Comparison of ENCODE assay signal across 8 mouse cellular contexts in genomic region chr9:63133659-63134058, GRCm38 (mm10). TPM values are rescaled to one million over a fixed set of nuclear protein-coding genes. Genes with fewer than 3 reads are reported as not detected.
DNase-seq lines count a peak whose midpoint lies in the region; ATAC-seq and TF ChIP-seq lines count a peak whose summit lies in the region.

No protein-coding gene starts in this region.

- peaks cover 38% of the 10 kb centered on the region for H3K27me3 ChIP-seq in heart, embryonic 16.5 days (ENCODE audit: control insufficient read depth, insufficient read depth, low read length)
- H3K27me3 ChIP-seq in MEL (ENCODE audit: control insufficient read depth in 1 of 2, insufficient read depth in 2 of 2, low read length in 2 of 2), result no peaks in the 10 kb centered on the region
- H3K27me3 ChIP-seq in hindbrain, embryonic 11.5 days (ENCODE audit: control insufficient read depth, insufficient read depth, low read length), result peaks cover 55% of the 10 kb centered on the region
- H3K27me3 ChIP-seq in midbrain, embryonic 11.5 days (ENCODE audit: control insufficient read depth, insufficient read depth, low read length), result peaks cover 58% of the 10 kb centered on the region

- no peak for TF ChIP-seq EP300 in MEL (IDR thresholded peaks at IDR 0.05; ENCODE audit: low read depth in 1 of 2, low read length in 2 of 2)

- H3K36me3 ChIP-seq in heart, embryonic 16.5 days (ENCODE audit: control insufficient read depth, insufficient read depth), result no peaks in the 10 kb centered on the region
- H3K36me3 ChIP-seq in MEL (ENCODE audit: control insufficient read depth in 1 of 2, insufficient read depth in 2 of 2, low read length in 2 of 2), result peaks cover 0 to 2% of the 10 kb centered on the region in 2 experiments; a peak in 1 of 4 replicates
- no peaks in the 10 kb centered on the region for H3K36me3 ChIP-seq in hindbrain, embryonic 11.5 days (ENCODE audit: control insufficient read depth, insufficient read depth, low read length)
- no peaks in the 10 kb centered on the region for H3K36me3 ChIP-seq in midbrain, embryonic 11.5 days (ENCODE audit: control insufficient read depth, insufficient read depth, low read length)

- peak overlapping the region; percentile 70 for H3K4me2 ChIP-seq in heart, embryonic 16.5 days (ENCODE audit: low read depth, low read length)
- peak overlapping the region; percentile 26 for H3K4me2 ChIP-seq in hindbrain, embryonic 11.5 days (replicated peaks; ENCODE audit: low read depth, low read length)
- H3K4me2 ChIP-seq in midbrain, embryonic 11.5 days, result peak overlapping the region; percentile 38

- no peak for TF ChIP-seq CTCF in MEL (IDR thresholded peaks at IDR 0.05 in 2 of 3, conservative IDR thresholded peaks at IDR 0.05 in 1 of 3; ENCODE audit: control insufficient read depth in 1 of 3, insufficient read depth in 1 of 3, low read depth in 2 of 3, low read length in 3 of 3, poor library complexity in 1 of 3, severe bottlenecking in 1 of 3)

- no peaks in the 10 kb centered on the region; the same call in 1 of the 2 replicates for H3K79me2 ChIP-seq in MEL (ENCODE audit: control insufficient read depth, insufficient read depth, low read length, poor library complexity)

- no peak for DNase-seq in heart, postnatal 4 days
- no peak for DNase-seq in MEL (ENCODE audit: low read depth, low spot score)
- peak; percentile 32 for DNase-seq in hindbrain, embryonic 11.5 days (ENCODE audit: low spot score)
- no peak for DNase-seq in midbrain, embryonic 11.5 days (ENCODE audit: low spot score, missing footprints)
- no peak for DNase-seq in yolk sac, embryonic 10.5 days (ENCODE audit: low spot score)
- DNase-seq in layer of hippocampus, adult 9-11 months, result no peak
- DNase-seq in urinary bladder, postnatal 36 days (ENCODE audit: low spot score in 2 of 2), result no peak

- H3K27ac ChIP-seq in heart, embryonic 16.5 days (ENCODE audit: low read length), result no peak overlapping the region
- H3K27ac ChIP-seq in MEL (ENCODE audit: control insufficient read depth, low read depth, low read length), result no peak overlapping the region
- H3K27ac ChIP-seq in hindbrain, embryonic 11.5 days (ENCODE audit: low read depth, low read length), result no peak overlapping the region
- no peak overlapping the region for H3K27ac ChIP-seq in midbrain, embryonic 11.5 days (ENCODE audit: low read depth, low read length)

- peak overlapping the region; percentile 62 for H3K9ac ChIP-seq in heart, embryonic 16.5 days (ENCODE audit: low read length)
- peak overlapping the region; percentile 74 for H3K9ac ChIP-seq in MEL (ENCODE audit: control insufficient read depth, low read depth, low read length, poor library complexity, severe bottlenecking)
- H3K9ac ChIP-seq in hindbrain, embryonic 11.5 days (ENCODE audit: low read depth, low read length), result no peak overlapping the region
- peak overlapping the region; percentile 31; the same call in 1 of the 2 replicates for H3K9ac ChIP-seq in midbrain, embryonic 11.5 days (ENCODE audit: low read length)

- peak overlapping the region; percentile 46 for H3K4me3 ChIP-seq in heart, embryonic 16.5 days (ENCODE audit: low read length)
- H3K4me3 ChIP-seq in MEL (ENCODE audit: control insufficient read depth in 1 of 2, insufficient read depth in 1 of 2, low read depth in 2 of 2, low read length in 2 of 2), result peak overlapping the region; percentile 42 to 59
- H3K4me3 ChIP-seq in hindbrain, embryonic 11.5 days (ENCODE audit: low read depth, low read length), result peak overlapping the region; percentile 15
- peak overlapping the region; percentile 22 for H3K4me3 ChIP-seq in midbrain, embryonic 11.5 days (ENCODE audit: low read depth, low read length)

- 19% methylated on average over 6 of the region's 6 CpGs for WGBS in heart, embryonic 16.5 days
- 12% methylated on average over 6 of the region's 6 CpGs for WGBS in hindbrain, embryonic 11.5 days
- 17% methylated on average over 6 of the region's 6 CpGs for WGBS in midbrain, embryonic 11.5 days

- no peak for TF ChIP-seq RAD21 in MEL (IDR thresholded peaks at IDR 0.05; ENCODE audit: low read depth, low read length)

- H3K4me1 ChIP-seq in heart, embryonic 16.5 days (ENCODE audit: control insufficient read depth, insufficient read depth, low read length), result peaks cover 19% of the 10 kb centered on the region
- peaks cover 0 to 15% of the 10 kb centered on the region in 2 experiments; a peak in 1 of 4 replicates for H3K4me1 ChIP-seq in MEL (ENCODE audit: control insufficient read depth in 1 of 2, insufficient read depth in 2 of 2, low read length in 2 of 2)
- H3K4me1 ChIP-seq in hindbrain, embryonic 11.5 days (replicated peaks; ENCODE audit: control insufficient read depth, insufficient read depth, low read length), result peaks cover 12% of the 10 kb centered on the region
- H3K4me1 ChIP-seq in midbrain, embryonic 11.5 days (ENCODE audit: control insufficient read depth, insufficient read depth, low read length), result peaks cover 22% of the 10 kb centered on the region

- no peaks in the 10 kb centered on the region for H3K9me3 ChIP-seq in heart, embryonic 16.5 days (replicated peaks; ENCODE audit: control insufficient read depth, low read length)
- no peaks in the 10 kb centered on the region for H3K9me3 ChIP-seq in MEL (replicated peaks; ENCODE audit: insufficient read depth, low read length)
- no peaks in the 10 kb centered on the region for H3K9me3 ChIP-seq in hindbrain, embryonic 11.5 days (ENCODE audit: control insufficient read depth, low read length)
- H3K9me3 ChIP-seq in midbrain, embryonic 11.5 days (ENCODE audit: control insufficient read depth, low read length), result no peaks in the 10 kb centered on the region

- TF ChIP-seq POLR2A in MEL (IDR thresholded peaks at IDR 0.05; ENCODE audit: control insufficient read depth in 1 of 2, insufficient read depth in 1 of 2, low read depth in 1 of 2, low read length in 2 of 2, poor library complexity in 1 of 2), result no peak

- no peak for ATAC-seq in heart, embryonic 16.5 days (replicated peaks; ENCODE audit: extremely low read depth, insufficient read depth, low FRiP score)
- no peak for ATAC-seq in hindbrain, embryonic 11.5 days (ENCODE audit: low FRiP score)
- ATAC-seq in midbrain, embryonic 11.5 days (ENCODE audit: low FRiP score), result no peak

TF ChIP-seq in MEL, 35 proteins besides CTCF, POLR2A, EP300 and RAD21:
- no peak for TF ChIP-seq GATA1 (IDR thresholded peaks at IDR 0.05; ENCODE audit: low read depth, low read length)
- no peak for TF ChIP-seq UBTF (IDR thresholded peaks at IDR 0.05; ENCODE audit: borderline replicate concordance, insufficient read depth, low read depth, low read length)
- TF ChIP-seq CHD1 (IDR thresholded peaks at IDR 0.05; ENCODE audit: low read depth, low read length), result no peak
- no peak for TF ChIP-seq SIN3A (IDR thresholded peaks at IDR 0.05; ENCODE audit: low read length)
- no peak for TF ChIP-seq SMC3 (IDR thresholded peaks at IDR 0.05; ENCODE audit: low read depth, low read length)
- no peak for TF ChIP-seq RCOR1 (IDR thresholded peaks at IDR 0.05; ENCODE audit: low read depth, low read length)
- TF ChIP-seq CHD2 (IDR thresholded peaks at IDR 0.05; ENCODE audit: low read length), result no peak
- no peak for TF ChIP-seq ZNF384 (IDR thresholded peaks at IDR 0.05; ENCODE audit: low read depth, low read length)
- no peak for TF ChIP-seq USF1 (IDR thresholded peaks at IDR 0.05; ENCODE audit: low read depth, low read length)
- TF ChIP-seq ZKSCAN1 (IDR thresholded peaks at IDR 0.05; ENCODE audit: low read depth, low read length), result no peak
- TF ChIP-seq MAX (IDR thresholded peaks at IDR 0.05; ENCODE audit: low read length), result no peak

RNA-seq across cellular contexts. Expression of gene Skor1, which starts 15.1 kb away (rescaled TPM):
- not detected in 2 replicates for polyA plus RNA-seq in heart, embryonic 16.5 days (2015; fragmentation: Nextera tagmentation; extraction: Ambion mirVana)
- total RNA-seq in heart, postnatal 4 days (2021), result under 1 TPM; 0.10 to 0.23 TPM
- total RNA-seq in MEL (2012; rRNA removed), result not detected in 2 replicates
- polyA plus RNA-seq in MEL (2012; ENCODE audit: insufficient read depth in 1 of 2, insufficient read length in 2 of 2, low read depth in 1 of 2, low replicate concordance in 2 of 2, missing spikeins in 1 of 2), result under 1 TPM in 1 of 2 experiments, not detected in 1; 0.06 TPM
- polyA plus RNA-seq in hindbrain, embryonic 11.5 days (2014; fragmentation: Nextera tagmentation; extraction: Ambion mirVana), result 6.6 and 7.4 TPM in 2 replicates
- polyA plus RNA-seq in midbrain, embryonic 11.5 days (2014; fragmentation: Nextera tagmentation; extraction: Ambion mirVana), result 0.05 and 0.10 TPM in 2 replicates
